Mouse (Mus musculus) E14TG2a.4 (cell line): ENCODE measurements around the gene Znhit3.

Experiments used
- CTCF ChIP-seq: conservative IDR thresholded peaks from 2 replicates; pipeline ENCODE4 v1.5.1; 2014; ENCODE audit warnings: low read length
- NANOG ChIP-seq: IDR thresholded peaks from 2 replicates; pipeline ENCODE4 v1.6.1; 2014; ENCODE audit warnings: borderline replicate concordance, low read length, mixed read lengths

GRCm38 (mm10) chr11:84958271-84958630, 42.1 kb upstream of the Znhit3 start:
- TF ChIP-seq CTCF (no peak), NANOG (no peak)
